Mouse (Mus musculus) right cerebral cortex, postnatal 4 days (tissue): ENCODE measurements around the gene Decr2.
"Not testable (repeated sequence)": the region's sequence is repeated elsewhere in the genome, so short reads cannot be mapped to it uniquely, and the experiment has no call there.

Experiments used
- DNase-seq: peaks from one replicate; pipeline ENCODE4 v3.0.0-alpha.2; 2022

Gene Decr2

DNA sequence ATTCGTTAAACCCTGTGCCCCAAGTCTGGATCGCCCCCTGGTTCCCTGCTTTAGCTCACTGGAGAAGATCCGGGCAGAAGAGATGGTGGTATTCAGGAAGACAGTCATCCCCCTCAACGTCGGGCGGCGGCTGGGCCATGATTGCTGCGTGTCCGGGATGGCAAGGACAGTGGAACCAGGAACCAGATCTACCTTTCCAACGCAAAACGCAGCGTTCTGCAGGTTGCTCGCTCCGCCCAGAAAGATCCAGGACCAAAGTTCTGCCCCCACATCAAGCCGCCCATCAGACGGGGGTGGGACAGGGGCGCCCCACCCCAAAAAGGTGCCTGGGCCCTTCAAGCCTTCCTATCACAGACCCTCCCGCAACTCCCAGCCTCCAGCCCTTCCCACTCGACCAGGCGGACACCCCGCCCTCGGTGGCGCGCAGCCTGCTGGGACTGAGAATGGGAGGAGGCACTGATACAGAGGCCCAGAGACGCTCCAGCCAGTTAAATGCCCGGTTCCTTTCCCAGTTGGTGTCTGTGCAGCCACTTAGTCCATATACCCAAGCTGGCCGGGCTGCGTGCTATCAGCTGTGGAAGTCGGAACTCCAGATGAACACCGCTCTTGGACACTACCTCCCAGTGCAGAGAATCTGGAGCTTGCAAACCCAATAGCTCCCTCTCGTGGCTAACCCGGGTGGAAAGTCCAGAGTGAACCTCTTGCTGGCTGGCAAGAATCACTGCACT is at the start of gene Decr2:
Gene Decr2 (minus strand): TSS at position 433 of the 728 bp plus-strand sequence.
- peak; percentile 86 for DNase-seq

GRCm38 (mm10) chr17:26138901-26139381 is 48.8 kb upstream of the Decr2 start:
- DNase-seq = peak; percentile 56

DNA sequence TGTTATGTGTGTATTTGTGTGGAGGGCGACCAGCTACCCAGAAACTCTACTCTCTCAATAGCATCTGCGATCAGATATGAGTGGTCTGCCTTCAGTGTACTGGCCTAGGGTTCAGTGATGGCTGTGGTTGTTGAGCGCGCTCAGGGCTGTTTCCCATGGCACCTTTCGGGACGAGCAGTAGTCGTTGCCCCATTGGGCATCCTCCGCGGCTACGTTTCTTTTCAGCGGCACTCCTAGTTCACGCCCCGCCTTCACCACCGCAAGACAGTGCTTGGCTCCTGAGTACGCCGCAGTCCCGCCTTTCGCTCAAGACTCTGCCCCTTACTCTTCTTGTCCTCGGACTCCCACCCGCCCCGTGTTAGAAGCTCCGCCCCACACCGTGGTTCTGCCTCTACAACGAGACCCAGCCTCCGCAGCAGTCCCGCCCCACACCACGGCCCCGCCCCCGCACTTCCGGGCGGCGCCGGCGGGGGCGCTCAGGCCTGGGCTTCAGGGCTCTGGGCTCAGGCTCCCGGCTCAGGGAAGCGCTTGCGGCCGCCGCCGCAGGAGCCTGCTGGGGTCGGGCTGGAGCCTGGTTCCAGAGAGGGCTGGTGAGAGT is 48.2 kb upstream of the Decr2 start, which contains the start of gene Axin1:
Gene Axin1 (plus strand): TSS at position 450 of the 598 bp plus-strand sequence.
- DNase-seq = peak; percentile 92

- DNase-seq = no peak
Measured at GRCm38 (mm10) chr17:26137751-26138130, 47.6 kb upstream of the Decr2 start.

DNA sequence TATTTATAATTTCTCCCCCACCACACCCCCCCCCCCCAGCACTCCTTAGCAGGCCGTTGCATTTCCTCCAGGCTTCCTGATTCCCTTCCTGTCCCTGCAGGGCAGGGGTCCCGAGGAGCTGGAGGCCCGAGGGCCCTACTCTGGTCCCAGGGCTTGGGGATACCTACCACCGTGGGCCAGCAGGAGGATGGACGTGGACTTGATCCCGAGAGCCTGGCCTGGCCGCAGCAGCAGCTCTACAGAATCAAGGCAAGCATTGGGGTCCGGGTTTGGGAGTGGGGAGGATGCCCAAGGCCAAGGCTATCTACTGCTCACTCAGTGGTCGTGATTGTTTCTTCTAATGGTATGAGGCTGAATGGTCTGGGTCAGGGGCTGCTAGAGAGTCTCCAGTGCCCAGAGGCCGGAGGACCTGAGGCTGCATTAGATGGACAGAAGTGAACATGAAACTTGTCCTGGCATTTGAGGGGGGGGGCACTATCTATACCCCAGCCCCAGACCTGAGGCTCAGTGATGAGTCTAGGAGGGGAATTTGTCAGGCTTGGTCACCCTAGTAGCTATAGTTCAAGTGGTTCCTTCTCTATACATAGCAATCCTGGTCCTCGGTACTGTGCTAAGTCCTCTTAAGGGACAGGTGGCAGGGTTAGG is 47.1 kb upstream of the Decr2 start:
- no peak for DNase-seq

GRCm38 (mm10) chr17:26131856-26132853 is 42.0 kb upstream of the Decr2 start:
- no peak for DNase-seq

DNA sequence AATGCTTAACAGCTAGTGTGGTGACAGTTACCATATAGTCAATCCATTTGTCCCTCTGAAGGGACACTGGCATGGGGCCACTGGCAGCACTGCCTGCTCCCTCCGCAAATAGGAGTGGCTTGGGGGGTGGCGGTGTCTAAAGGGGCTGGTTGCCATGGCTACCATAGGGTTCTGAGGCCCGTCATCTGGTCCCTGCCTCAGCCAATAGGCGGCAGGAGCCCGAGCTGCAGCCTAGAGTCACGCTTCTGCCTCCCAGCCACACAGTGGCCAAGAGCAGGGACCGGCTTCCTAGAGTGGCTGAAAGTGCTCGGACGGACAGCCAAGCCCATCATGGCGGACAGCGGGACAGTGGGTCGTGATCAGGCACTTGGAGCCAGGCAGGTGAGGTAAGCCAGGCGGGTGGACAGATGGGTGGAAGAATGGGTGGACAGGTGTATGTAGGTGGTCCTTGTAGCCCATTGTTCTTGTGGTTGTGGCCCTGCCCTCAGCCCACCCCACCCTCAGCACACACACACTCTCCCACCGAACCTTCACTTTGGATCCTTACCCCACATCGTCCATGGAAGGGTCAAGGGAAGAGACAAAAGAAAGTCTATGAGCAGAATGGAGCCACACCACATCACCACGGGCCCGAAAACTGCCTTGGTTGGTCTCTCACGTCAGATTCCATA is 41.1 kb upstream of the Decr2 start:
- no peak for DNase-seq

DNA sequence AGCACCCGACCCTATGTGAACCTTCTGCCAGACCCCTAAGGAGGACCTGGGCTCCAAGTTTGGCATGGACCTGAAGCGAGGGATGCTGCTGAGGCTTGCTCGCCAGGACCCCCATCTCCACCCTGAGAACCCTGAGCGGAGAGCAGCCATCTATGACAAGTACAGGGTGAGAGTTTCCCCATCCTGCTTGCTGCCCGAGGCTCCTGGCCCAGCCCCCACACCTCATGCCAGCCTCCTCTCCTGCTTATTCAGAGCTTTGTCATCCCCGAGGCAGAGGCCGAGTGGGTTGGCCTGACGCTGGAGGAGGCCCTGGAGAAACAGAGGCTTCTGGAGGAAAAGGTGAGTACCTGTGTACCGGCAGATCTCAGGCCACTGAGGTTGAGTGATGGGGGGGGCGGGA is 35.1 kb upstream of the Decr2 start:
- DNase-seq = no peak

DNA sequence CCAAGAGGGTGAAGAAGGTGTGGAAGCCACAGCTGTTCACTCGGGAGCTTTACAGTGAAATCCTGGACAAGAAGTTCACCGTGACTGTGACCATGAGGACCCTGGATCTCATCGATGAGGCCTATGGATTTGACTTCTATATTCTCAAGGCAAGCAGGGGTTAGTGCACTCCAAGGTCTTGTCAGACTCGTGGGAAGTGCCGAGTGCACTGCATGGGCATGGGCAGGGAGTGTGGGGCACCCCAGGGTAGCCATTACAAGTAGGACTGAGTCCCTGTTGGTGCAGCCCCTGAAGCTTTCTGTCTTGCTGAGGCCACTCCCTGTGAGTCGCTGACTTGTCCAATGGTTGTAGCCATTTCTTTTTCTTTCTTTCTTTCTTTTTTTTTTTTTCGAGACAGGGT is 34.4 kb upstream of the Decr2 start:
- no peak for DNase-seq

GRCm38 (mm10) chr17:26123267-26123684 is 33.1 kb upstream of the Decr2 start, which contains the start of gene Mrpl28:
Gene Mrpl28, plus strand, starts transcription at chr17:26123500.
- peak; percentile 97 for DNase-seq

- DNase-seq = no peak
Measured at GRCm38 (mm10) chr17:26122431-26123140, 32.4 kb upstream of the Decr2 start.

DNA sequence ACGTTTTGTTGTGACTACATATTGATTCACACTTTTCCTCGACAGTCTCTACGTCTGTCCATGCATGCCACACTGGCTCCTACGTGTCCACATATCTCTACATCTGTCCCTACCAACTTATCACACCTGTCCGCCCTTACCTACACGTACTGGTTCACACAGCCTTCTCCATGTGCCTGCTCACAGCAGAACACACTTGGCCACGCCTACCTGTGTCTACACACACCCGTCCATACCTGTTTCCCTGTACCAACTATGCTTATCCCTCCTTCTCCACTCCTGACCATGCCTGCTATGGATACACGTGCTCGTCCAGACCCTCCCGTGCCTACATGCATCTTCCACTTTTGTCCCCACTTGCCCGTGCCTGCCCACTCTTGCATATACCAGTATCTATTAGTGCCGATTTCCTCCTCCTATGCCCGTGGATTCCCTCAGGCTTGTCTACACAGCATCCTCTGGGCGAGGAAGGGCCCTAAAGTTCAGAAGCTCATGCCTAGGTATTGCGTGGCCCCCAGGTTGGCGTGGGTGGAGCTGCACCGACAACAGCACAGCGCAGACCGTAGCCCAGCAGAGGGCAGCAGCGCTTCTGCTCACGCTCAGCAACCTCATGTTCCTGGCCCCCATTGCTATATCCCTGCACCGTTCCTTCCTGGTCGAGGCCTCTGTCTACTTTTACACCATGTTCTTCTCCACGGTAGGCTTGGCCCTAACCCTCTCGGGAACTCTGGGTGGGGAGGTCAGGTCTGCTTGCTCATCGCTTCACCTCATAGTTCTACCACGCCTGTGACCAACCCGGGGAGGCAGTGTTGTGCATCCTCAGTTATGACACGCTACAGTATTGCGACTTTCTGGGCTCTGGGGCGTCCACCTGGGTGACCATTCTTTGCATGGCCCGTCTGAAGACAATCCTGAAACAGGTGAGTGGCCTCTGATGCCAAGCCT is 29.9 kb upstream of the Decr2 start:
- peak; percentile 47 for DNase-seq

DNA sequence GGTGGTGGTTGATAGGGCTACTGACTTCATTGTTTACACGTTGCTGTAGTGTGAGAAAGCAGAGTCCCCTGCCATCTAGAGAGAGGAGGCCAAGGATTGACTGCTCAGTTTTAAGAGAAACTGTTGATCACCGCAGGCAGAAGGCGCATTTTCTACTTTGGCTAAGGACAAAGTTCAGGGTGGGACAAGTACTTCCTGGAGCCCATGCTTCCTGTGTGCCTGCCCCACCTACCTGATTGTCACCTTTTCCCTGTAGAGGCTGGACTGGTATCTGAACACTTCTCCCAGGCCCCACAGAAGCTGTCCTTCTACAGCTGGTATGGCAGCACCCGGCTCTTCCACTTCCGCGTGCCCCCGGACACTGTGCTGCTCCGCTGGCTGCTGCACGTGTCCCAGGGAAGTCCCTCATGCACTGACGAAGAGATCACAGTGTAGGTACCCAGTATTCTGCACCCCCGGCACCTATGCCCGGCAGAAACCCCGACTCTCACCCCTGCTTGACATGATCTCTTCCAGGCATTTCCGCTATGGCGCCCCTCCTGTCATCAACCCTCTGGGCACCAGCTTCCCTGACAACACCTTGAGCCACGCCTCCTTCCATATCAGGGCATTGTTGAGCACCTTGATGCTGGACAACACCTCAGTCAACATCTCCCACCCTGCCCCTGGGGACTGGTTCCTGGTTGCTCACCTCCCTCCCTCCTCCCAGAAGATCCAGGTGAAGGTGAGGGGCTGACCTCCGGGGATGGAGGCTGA is 26.5 kb upstream of the Decr2 start:
- DNase-seq = no peak

DNA sequence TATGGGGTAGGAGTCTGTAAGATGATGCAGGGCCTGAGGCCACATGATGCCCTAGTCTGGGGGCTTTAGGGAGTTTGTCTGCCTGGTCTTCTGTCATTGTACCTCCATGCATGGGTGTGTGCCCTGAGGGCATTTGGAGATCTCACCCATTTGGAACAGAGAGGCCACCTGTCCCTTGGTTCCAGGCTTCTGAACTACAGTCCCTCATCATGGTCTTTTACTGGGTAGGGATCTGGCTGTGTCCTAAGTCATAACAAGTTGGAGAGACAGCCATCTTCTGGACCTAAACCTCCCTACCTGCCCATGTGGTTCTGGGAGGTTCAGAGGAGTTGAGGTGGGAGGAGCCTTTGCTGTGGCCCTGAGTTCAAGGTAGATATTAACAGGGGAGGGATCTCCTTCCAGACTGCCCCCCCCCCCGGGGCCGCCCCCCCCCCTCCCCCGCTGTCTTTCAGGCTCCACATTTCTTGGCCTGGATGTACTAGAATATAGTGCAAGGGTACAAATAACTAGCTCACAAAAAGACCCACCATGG is 25.9 kb upstream of the Decr2 start:
- DNase-seq = no peak

DNA sequence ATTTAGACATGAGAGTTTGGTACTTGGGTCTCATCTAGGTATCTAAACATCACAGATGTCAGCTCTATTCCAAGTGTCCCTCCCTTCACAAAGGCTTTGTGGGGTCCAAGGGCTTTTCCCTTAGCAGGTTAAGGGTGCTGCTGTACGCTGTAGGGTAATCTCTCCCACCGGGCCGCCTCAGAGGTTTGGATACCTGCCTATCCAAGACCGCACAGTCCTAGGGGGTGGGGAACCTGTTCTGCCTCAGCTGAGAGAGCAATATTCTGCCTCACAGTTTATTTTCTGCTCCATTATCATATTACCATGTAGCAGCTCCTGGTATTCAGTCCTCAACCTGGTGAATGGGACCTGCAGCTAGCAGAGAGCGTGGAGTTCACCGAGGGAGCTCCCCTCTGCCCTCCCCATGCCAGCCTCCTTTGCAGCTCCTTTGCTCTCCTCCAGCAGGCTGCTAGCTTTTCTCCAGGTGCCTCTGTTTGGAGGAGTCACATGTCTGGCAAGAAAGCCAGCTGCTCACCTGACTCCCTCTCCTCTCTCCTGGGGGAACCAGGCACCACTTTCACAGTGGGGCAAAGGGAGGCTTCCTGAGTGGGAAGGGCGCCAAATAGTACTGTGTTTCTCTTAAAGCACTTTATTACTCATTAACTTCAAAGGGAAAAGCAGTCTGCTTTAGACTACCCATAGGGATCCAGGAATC is 25.2 kb upstream of the Decr2 start:
- DNase-seq = no peak

- DNase-seq = not testable (repeated sequence)
Measured at GRCm38 (mm10) chr17:26114461-26114860, 24.3 kb upstream of the Decr2 start.

GRCm38 (mm10) chr17:26114061-26114460 is 23.9 kb upstream of the Decr2 start:
- no peak for DNase-seq

- peak; percentile 74 for DNase-seq
Measured at GRCm38 (mm10) chr17:26113181-26113948, 23.2 kb upstream of the Decr2 start, which contains the start of gene Tmem8. Gene Tmem8, plus strand, starts transcription at chr17:26113299.
